Mouse (Mus musculus) hindbrain, embryonic 12.5 days (tissue): Measurements from ENCODE around the gene Bcar3. TPM values are rescaled to one million over a fixed set of nuclear protein-coding genes. Genes with fewer than 3 reads are reported as not detected.

Experiments used
- ATAC-seq: fragments of 200-750 bp; cut with Nextera tagmentation; 2 replicates; pipeline ENCODE4 v1.8.0; 2017; ENCODE audit warnings: moderate TSS enrichment; ENCODE audit not compliant: low FRiP score
- H3K27ac ChIP-seq: fragments of 300-500 bp; sonication (generic); 2 replicates; pipeline ENCODE4 v1.5.1; 2016; ENCODE audit warnings: mild to moderate bottlenecking
- H3K27me3 ChIP-seq: fragments of 300-500 bp; sonication (generic); 2 replicates; pipeline ENCODE4 v1.6.1; 2016; ENCODE audit warnings: mild to moderate bottlenecking
- H3K36me3 ChIP-seq: fragments of 300-500 bp; sonication (generic); 2 replicates; pipeline ENCODE4 v1.6.1; 2016; ENCODE audit warnings: mild to moderate bottlenecking
- H3K4me1 ChIP-seq: fragments of 300-500 bp; sonication (generic); 2 replicates; pipeline ENCODE4 v1.6.1; 2016
- H3K4me2 ChIP-seq: fragments of 300-500 bp; sonication (generic); replicated peaks from 2 replicates; pipeline ENCODE4 v1.6.1; 2016; ENCODE audit warnings: mild to moderate bottlenecking
- H3K4me3 ChIP-seq: fragments of 300-500 bp; sonication (generic); 2 replicates; pipeline ENCODE4 v1.5.1; 2016; ENCODE audit warnings: mild to moderate bottlenecking
- H3K9ac ChIP-seq: fragments of 300-500 bp; sonication (generic); 2 replicates; pipeline ENCODE4 v1.6.1; 2016; ENCODE audit warnings: mild to moderate bottlenecking, moderate library complexity
- H3K9me3 ChIP-seq: fragments of 300-500 bp; sonication (generic); replicated peaks from 2 replicates; pipeline ENCODE4 v1.6.1; 2016; ENCODE audit warnings: mild to moderate bottlenecking
- WGBS: fragments of 180-500 bp; shearing (Covaris S2); methylation state at CpG from one replicate; pipeline ENCODE4 v1.1.7; 2016; 5-methylcytosine and 5-hydroxymethylcytosine counted together
- polyA plus RNA-seq: library from polyadenylated mRNA; unstranded; fragments of >200 nt; fragmentation: Nextera tagmentation; extraction: Ambion mirVana; gene quantifications from 2 replicates; pipeline ENCODE4 v1.2.1, GENCODE M21; 2016

Bcar3 gene
- polyA plus RNA-seq, 1 experiment from 2014 or later: 8.1 TPM

DNA sequence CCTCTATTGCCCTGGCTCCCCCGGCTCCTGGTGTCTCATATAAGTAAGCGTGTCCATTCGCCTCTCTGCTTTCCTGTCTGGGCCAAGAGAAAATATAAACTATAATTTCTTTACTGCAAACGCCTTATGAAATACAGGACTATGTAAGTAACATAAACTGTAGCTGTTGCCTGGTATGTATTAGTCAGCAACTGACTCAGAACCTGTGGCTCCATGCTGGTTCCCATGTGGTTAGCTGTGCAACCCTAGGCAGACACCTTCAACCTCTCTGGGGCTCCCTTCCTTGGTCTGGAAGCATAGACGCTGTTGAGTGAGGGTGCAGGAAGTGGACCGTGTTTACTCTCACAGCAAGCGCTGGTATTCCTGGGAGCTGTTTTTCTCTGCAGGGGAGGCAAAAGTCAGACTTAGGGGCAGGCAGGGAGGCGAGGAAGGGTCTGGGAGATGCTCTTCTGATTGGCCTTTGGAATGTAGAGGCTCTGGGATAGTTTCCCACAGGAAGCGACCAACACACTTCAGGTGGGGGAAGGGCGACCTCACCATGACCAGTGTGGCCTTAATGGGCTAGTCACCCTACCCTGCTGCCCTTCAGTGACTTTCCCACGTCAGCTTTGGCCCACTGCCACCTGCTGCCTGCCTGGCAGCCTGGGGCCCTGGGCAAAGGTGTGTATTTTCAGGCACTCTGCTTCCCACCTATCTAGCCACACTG, 215.8 kb downstream of the Bcar3 start:
- Histone ChIP-seq H3K27ac (no peak overlapping the region), H3K9me3 (no peaks in the 10 kb centered on the region), H3K4me3 (no peak overlapping the region), H3K27me3 (no peaks in the 10 kb centered on the region), H3K9ac (no peak overlapping the region), H3K4me2 (no peak overlapping the region), H3K36me3 (no peaks in the 10 kb centered on the region), H3K4me1 (0 out of 2 replicates have a peak, but pooled peaks cover 2% of the 10 kb centered on the region)
- ATAC-seq: peak; percentile 3; the same call in 1 of the 2 replicates
- 72% methylated on average over 11 of the region's 11 CpGs for whole genome bisulfite sequencing

DNA sequence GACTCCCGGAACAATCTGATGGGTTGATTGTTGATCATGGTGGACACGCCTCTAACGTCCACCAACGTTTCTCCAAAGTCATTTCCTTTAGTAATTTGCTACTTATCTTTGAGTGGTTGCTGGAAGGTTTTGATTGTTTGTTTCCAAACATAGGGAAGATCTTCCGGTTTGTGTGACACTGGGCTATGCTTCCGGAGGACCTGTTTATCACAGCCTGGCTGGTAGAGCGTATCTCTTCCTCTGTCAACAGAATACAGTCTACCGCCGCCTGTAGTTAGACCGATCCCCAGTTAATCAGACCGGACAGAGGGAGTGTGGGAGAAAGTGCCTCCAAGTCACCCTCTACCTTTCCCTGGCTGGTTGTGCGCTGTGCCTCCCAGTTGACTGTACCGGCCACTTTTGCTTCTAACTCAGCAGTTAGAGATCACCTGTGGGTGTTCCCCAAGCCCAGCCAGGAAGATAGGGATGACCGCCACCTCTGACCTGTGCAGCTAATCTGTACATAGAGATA, 216.4 kb downstream of the Bcar3 start:
- H3K27me3 ChIP-seq: no peaks in the 10 kb centered on the region
- no peaks in the 10 kb centered on the region for H3K36me3 ChIP-seq
- 87% methylated on average over 14 of the region's 14 CpGs for WGBS
- no peak overlapping the region for H3K4me2 ChIP-seq
- no peak overlapping the region for H3K4me3 ChIP-seq
- 0 out of 2 replicates have a peak, but pooled peaks cover 2% of the 10 kb centered on the region for H3K4me1 ChIP-seq
- no peak overlapping the region for H3K9ac ChIP-seq
- ATAC-seq: no peak
- H3K9me3 ChIP-seq: no peaks in the 10 kb centered on the region
- H3K27ac ChIP-seq: no peak overlapping the region

DNA sequence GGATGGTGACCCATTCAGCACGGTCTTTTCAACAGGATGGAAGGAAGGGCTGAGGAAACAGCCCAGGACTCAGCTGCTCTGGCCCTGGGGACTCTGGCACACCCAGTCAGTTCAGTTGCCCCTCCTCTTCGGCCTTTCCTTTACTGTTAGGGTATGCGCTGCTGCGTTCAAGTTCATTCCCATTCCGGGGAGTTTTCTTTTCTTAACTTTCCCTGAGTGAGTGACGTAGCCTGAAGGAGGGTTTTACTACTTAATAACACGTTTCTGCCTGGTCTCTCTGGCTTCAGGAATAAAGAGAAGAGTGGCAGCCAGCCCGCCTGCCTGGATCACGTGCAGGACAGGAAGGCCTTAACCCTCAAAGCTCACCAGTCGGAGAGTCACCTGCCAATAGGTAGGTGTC, 217.0 kb downstream of the Bcar3 start:
- H3K27me3 ChIP-seq: no peaks in the 10 kb centered on the region
- 80% methylated on average over 10 of the region's 10 CpGs for WGBS
- H3K36me3 ChIP-seq: no peaks in the 10 kb centered on the region
- H3K9ac ChIP-seq: no peak overlapping the region
- no peak overlapping the region for H3K4me2 ChIP-seq
- 0 out of 2 replicates have a peak, but pooled peaks cover 2% of the 10 kb centered on the region for H3K4me1 ChIP-seq
- no peak overlapping the region for H3K27ac ChIP-seq
- no peaks in the 10 kb centered on the region for H3K9me3 ChIP-seq
- no peak for ATAC-seq
- H3K4me3 ChIP-seq: no peak overlapping the region

DNA sequence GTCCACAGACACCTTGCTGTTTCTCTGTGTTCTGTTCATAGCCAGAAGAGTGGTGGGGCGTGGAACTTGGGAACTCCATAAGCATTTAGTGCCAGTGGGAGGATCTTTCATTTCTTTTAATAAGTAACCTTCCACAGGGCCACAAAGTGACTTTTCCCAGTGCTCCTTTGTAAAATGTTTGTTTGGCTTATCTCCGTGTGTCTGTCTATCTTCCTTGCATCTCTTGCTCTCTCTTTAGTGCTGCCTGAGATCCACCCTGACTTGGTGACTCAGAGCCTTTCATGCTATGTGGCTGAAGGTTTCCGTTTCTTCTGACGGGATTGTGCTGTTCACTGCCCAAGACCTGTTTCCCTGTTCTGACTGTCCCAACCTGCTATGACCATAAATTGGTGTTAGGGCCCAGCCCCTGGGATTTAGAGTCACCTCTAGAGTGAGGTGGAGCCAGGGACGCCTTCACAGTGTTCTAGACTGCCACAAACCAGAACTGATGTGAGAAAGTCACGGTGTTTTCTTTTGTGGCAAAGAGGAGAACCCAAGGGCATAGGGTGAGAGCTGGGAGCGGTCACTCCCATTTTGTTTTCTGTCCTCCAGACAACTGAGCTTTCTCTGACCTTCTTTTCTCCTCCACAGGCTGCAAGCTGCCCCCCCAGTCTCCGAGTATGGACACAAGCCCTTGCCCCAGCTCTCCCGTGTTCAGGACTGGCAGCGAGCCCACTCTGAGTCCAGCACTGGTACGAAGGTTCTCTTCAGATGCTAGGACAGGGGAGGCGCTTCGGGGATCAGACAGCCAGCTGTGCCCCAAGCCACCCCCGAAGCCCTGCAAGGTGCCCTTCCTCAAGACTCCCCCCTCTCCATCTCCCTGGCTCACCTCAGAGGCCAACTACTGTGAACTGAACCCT, 218.0 kb downstream of the Bcar3 start:
- ATAC-seq: no peak
- H3K9ac ChIP-seq: no peak overlapping the region
- H3K4me3 ChIP-seq: no peak overlapping the region
- no peaks in the 10 kb centered on the region for H3K36me3 ChIP-seq
- H3K4me1 ChIP-seq: peaks cover 2% of the 10 kb centered on the region; the same call in 1 of the 2 replicates
- 86% methylated on average over 14 of the region's 14 CpGs for WGBS
- H3K27ac ChIP-seq: no peak overlapping the region
- H3K9me3 ChIP-seq: no peaks in the 10 kb centered on the region
- no peaks in the 10 kb centered on the region for H3K27me3 ChIP-seq
- H3K4me2 ChIP-seq: no peak overlapping the region

DNA sequence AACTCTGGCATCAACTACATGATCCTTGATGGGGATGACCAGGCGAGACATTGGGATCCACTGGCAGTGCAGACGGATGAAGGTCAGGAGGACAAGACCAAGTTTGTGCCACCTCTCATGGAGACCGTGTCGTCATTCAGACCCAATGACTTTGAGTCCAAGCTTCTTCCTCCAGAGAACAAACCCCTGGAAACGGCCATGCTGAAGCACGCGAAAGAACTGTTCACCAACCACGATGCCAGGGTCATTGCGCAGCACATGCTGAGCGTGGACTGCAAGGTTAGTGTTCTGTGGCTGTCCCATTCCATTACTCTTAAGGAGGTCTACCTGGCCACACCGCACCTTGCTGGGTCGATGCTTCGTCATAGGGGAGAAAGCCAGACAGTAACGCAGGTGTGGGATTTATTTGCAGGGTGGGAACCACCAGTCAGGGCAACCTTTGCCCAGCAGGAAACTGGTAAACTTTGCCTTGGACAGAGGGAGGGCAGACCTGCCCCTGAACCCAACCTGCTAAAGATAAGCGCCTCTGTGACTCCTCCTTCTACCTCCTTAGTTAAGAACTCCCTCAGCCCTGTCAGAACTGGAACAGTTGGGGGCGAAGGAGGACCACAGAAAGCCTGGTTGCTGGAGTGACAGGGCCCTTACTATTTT, 218.9 kb downstream of the Bcar3 start:
- H3K27ac ChIP-seq: no peak overlapping the region
- no peak overlapping the region for H3K4me2 ChIP-seq
- H3K9ac ChIP-seq: no peak overlapping the region
- WGBS: 94% methylated on average over 16 of the region's 16 CpGs
- H3K9me3 ChIP-seq: no peaks in the 10 kb centered on the region
- H3K27me3 ChIP-seq: no peaks in the 10 kb centered on the region
- no peak for ATAC-seq
- no peaks in the 10 kb centered on the region for H3K36me3 ChIP-seq
- no peak overlapping the region for H3K4me3 ChIP-seq
- H3K4me1 ChIP-seq: peaks cover 10% of the 10 kb centered on the region

DNA sequence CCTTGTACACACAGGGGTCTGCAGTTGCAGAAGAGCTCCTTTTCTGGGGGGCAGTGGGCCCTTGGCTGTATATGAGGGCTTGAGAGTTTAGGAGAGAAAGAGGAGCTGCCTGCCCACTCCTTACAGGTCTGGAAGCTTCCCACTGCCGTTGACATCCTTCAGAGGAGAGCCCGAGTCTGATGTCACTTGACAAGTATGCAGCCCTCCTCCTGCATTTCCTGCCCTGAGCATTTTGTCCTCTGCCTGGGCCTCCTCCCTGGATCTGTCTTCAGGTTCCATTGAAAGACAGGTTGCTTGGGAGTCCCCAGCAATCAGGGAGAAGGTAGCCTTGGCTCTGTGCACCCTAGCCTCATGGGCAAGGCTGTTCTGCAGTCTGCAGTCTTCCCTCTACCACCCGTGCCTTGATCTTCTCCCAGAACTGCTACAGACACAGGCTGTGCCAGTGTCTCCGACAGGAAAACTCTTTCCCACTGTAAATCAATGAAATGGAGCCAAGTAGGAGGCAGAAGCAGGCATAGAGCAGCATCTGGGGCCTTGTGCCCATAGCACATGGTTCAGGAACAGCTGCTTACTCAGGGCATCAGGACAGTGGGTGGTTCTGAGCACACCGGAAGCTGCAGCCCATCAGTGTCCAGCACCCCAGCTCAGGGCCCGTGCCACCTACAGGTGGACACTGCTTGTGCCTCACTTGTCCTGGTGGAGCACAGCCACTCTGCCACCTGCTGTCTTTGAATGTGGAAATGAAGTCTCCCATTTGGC, 221.8 kb downstream of the Bcar3 start:
- Histone ChIP-seq H3K4me3 (no peak overlapping the region), H3K9me3 (no peaks in the 10 kb centered on the region), H3K36me3 (no peaks in the 10 kb centered on the region), H3K4me2 (no peak overlapping the region), H3K27ac (no peak overlapping the region), H3K4me1 (peaks cover 28% of the 10 kb centered on the region), H3K27me3 (no peaks in the 10 kb centered on the region), H3K9ac (no peak overlapping the region)
- WGBS: 78% methylated on average over 6 of the region's 6 CpGs
- ATAC-seq: no peak

DNA sequence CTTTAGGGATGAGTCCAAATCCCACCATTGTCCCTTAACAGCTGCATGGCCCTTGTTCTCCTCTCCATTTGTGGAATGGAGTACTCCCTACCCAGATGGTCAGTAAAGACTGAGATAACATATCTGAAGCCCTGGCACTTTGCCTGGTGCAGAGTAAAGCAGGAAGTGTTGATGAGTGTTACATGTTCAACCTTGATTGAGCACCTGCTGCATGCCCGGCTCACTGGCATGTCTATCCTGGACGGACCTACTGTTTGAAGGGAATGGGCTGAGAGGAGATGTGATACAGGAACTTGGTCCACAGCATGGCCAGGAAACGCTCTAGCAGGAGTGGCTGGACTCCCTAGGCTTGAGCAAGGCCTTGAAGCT, 222.4 kb downstream of the Bcar3 start:
- Histone ChIP-seq H3K4me3 (no peak overlapping the region), H3K4me1 (peaks cover 28% of the 10 kb centered on the region), H3K36me3 (no peaks in the 10 kb centered on the region), H3K27me3 (no peaks in the 10 kb centered on the region), H3K9me3 (no peaks in the 10 kb centered on the region), H3K27ac (no peak overlapping the region), H3K9ac (no peak overlapping the region), H3K4me2 (no peak overlapping the region)
- no peak for ATAC-seq
- 95% methylated on average over 3 of the region's 3 CpGs for WGBS

DNA sequence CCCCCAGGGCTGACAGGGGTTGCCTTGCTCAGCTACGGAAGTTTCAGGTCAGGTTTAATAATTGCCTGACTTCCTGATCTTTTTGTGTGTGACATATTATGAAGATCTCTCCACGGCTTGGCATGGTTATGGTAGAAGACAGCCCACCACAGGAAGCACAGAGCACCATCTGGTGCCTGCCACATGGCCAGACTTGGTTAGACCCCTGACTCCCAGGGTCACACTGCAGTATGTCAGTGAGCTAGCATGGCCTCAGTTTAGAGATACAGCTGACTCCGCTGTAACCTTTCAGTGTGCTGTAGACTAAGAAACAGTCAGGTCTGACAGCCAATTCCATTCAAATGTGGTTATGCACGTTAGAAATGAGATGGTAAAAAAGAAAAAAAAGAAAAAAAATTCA, 223.8 kb downstream of the Bcar3 start:
- H3K9ac ChIP-seq: no peak overlapping the region
- no peak overlapping the region for H3K4me3 ChIP-seq
- no peak overlapping the region for H3K4me2 ChIP-seq
- peak overlapping the region; percentile 66 for H3K27ac ChIP-seq
- 51% methylated on average over 4 of the region's 4 CpGs for WGBS
- no peaks in the 10 kb centered on the region for H3K36me3 ChIP-seq
- no peaks in the 10 kb centered on the region for H3K27me3 ChIP-seq
- no peak for ATAC-seq
- no peaks in the 10 kb centered on the region for H3K9me3 ChIP-seq
- peaks cover 28% of the 10 kb centered on the region for H3K4me1 ChIP-seq

DNA sequence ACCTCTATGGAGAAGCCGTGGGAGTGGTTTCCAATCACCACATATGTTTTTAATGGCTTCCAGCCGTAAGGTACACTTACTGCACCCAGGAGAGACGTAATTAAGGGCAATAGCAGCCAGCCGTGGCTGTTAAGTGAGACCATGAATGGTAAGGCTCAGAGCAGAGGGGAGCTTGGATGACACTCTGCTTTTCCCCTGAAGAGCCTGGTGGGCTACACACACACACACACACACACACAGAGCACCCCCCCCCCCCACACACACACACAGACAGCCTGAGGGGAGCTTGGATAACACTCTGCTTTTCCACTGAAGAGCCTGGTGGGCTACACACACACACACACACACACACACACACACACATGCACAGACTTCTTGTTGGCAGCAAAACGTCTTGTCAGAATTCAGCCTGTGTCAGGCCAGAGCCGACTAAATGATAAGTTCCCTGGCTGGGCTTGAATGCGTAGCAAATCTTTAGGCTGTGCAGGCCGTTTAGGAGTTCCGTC, 224.3 kb downstream of the Bcar3 start:
- H3K4me3 ChIP-seq: no peak overlapping the region
- no peaks in the 10 kb centered on the region for H3K9me3 ChIP-seq
- H3K9ac ChIP-seq: no peak overlapping the region
- no peaks in the 10 kb centered on the region for H3K27me3 ChIP-seq
- peak overlapping the region; percentile 66 for H3K27ac ChIP-seq
- peak; percentile 76 for ATAC-seq
- H3K36me3 ChIP-seq: 0 out of 2 replicates have a peak, but pooled peaks cover 3% of the 10 kb centered on the region
- H3K4me2 ChIP-seq: no peak overlapping the region
- peaks cover 28% of the 10 kb centered on the region for H3K4me1 ChIP-seq
- WGBS: 39% methylated on average over 9 of the region's 9 CpGs

DNA sequence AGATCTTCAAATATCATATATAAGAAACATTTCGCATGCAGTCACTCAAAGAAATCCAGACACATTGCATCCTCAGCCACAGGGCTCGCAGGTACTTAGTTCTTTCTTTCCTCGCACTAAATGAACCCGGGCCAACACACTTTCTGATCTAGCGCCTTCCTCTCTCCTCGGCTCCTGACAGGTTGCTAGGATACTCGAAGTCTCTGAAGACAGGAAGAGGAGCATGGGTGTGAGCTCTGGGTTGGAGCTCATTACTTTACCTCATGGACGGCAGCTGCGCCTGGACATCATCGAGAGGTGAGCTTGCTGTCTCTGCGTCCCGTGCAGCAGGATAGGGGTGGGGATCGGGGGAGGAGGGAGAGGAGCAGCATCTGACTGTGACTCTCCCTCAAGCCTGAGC, 225.1 kb downstream of the Bcar3 start:
- no peak overlapping the region for H3K9ac ChIP-seq
- peak overlapping the region; percentile 13; the same call in 1 of the 2 replicates for H3K4me2 ChIP-seq
- H3K36me3 ChIP-seq: 0 out of 2 replicates have a peak, but pooled peaks cover 4% of the 10 kb centered on the region
- no peaks in the 10 kb centered on the region for H3K27me3 ChIP-seq
- H3K4me1 ChIP-seq: peaks cover 28% of the 10 kb centered on the region
- 50% methylated on average over 13 of the region's 13 CpGs for WGBS
- H3K4me3 ChIP-seq: no peak overlapping the region
- H3K9me3 ChIP-seq: no peaks in the 10 kb centered on the region
- peak; percentile 44; the same call in 1 of the 2 replicates for ATAC-seq
- H3K27ac ChIP-seq: peak overlapping the region; percentile 66

DNA sequence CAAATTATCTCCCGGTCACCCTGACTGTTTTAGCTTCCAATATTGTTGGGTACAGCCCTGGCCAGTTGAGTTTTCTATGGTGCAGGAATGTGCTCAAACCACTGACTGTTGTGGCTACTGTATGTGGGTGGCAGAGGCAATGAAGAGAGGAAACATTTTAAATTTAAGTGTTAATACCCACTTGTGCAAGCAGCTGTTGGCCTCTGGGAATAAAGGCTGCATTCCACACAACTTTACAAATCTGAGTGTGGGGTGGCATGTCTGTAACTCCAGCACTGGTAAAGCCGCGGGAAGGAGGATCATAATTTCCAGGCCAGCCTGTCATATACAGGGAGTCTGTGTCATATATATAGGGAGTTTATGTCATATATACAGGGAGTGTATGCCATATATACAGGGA, 226.4 kb downstream of the Bcar3 start:
- H3K27me3 ChIP-seq: no peaks in the 10 kb centered on the region
- no peak overlapping the region for H3K27ac ChIP-seq
- 0 out of 2 replicates have a peak, but pooled peaks cover 7% of the 10 kb centered on the region for H3K36me3 ChIP-seq
- H3K9me3 ChIP-seq: no peaks in the 10 kb centered on the region
- no peak for ATAC-seq
- no peak overlapping the region for H3K4me3 ChIP-seq
- peaks cover 28% of the 10 kb centered on the region for H3K4me1 ChIP-seq
- no peak overlapping the region for H3K4me2 ChIP-seq
- 89% methylated on average over 3 of the region's 3 CpGs for WGBS
- H3K9ac ChIP-seq: no peak overlapping the region
